Mouse (Mus musculus): ENCODE measurements around the gene Gm37240. TPM values are rescaled to one million over a fixed set of nuclear protein-coding genes. Genes with fewer than 3 reads are reported as not detected.
A peak's percentile ranks its signal among the peaks of the same experiment; 100 is the strongest.

Gene Gm37240
- polyA plus RNA-seq, 1 experiment from 2014 or later: 0.11 TPM

- Histone ChIP-seq H3K9me3 (ENCODE audit: control insufficient read depth, low read length) (peaks cover under 1% of the 10 kb centered on the region; the same call in 1 of the 2 replicates), H3K9ac (replicated peaks; ENCODE audit: low read length) (no peak overlapping the region), H3K4me1 (ENCODE audit: control insufficient read depth, insufficient read depth, low read length) (0 out of 2 replicates have a peak, but pooled peaks cover 3% of the 10 kb centered on the region), H3K4me2 (ENCODE audit: low read length) (no peak overlapping the region), H3K36me3 (ENCODE audit: control insufficient read depth, insufficient read depth, low read length) (no peaks in the 10 kb centered on the region), H3K27me3 (ENCODE audit: control insufficient read depth, insufficient read depth, low read length) (no peaks in the 10 kb centered on the region), H3K27ac (replicated peaks; ENCODE audit: low read depth, low read length) (no peak overlapping the region), H3K4me3 (replicated peaks; ENCODE audit: low read depth, low read length) (no peak overlapping the region)
- ATAC-seq (ENCODE audit: low FRiP score, low TSS enrichment): no peak
- DNase-seq: no peak
- WGBS: 80% methylated on average over 5 of the region's 5 CpGs
Measured at GRCm38 (mm10) chr3:84701964-84702363, 1185.4 kb downstream of the Gm37240 start.

GRCm38 (mm10) chr3:84701509-84701908 lies 1185.8 kb downstream of the Gm37240 start:
- DNase-seq (no peak), ATAC-seq (ENCODE audit: low FRiP score, low TSS enrichment) (no peak)
- Histone ChIP-seq H3K4me2 (ENCODE audit: low read length) (no peak overlapping the region), H3K36me3 (ENCODE audit: control insufficient read depth, insufficient read depth, low read length) (no peaks in the 10 kb centered on the region), H3K9me3 (ENCODE audit: control insufficient read depth, low read length) (no peaks in the 10 kb centered on the region), H3K4me3 (replicated peaks; ENCODE audit: low read depth, low read length) (no peak overlapping the region), H3K27me3 (ENCODE audit: control insufficient read depth, insufficient read depth, low read length) (no peaks in the 10 kb centered on the region), H3K27ac (replicated peaks; ENCODE audit: low read depth, low read length) (no peak overlapping the region), H3K9ac (replicated peaks; ENCODE audit: low read length) (no peak overlapping the region), H3K4me1 (ENCODE audit: control insufficient read depth, insufficient read depth, low read length) (peaks cover 5% of the 10 kb centered on the region; the same call in 1 of the 2 replicates)
- WGBS: 64% methylated on average over 2 of the region's 2 CpGs

DNA sequence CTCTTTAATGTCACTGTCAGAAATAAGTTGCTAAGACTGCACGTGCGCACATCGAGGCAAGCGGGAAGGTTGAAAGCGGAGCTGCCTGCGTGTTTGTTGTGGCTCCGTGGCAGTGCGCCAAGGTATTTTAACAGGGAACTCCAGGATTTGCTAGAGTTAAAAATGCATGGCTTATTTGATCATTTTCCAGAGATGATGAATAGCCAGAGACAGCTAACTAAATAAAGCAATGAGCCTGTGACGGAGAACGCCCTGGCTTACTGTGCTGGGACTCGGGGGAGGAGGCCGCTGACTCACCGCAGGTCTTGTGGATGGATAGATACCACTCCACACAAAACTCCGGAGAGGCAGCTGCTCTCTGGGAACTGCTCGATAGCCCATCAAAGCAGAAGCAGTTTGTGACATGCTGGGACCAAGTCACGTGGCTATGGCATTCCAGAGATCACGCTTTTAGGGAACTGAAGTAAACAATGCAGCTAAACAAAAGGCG lies 1190.8 kb downstream of the Gm37240 start:
- no peaks in the 10 kb centered on the region for H3K27me3 ChIP-seq (ENCODE audit: control insufficient read depth, insufficient read depth, low read length)
- no peak overlapping the region for H3K4me3 ChIP-seq (replicated peaks; ENCODE audit: low read depth, low read length)
- H3K9ac ChIP-seq (replicated peaks; ENCODE audit: low read length): no peak overlapping the region
- DNase-seq (peak; percentile 71), ATAC-seq (ENCODE audit: low FRiP score, low TSS enrichment) (no peak)
- peak overlapping the region; percentile 34 for H3K4me2 ChIP-seq (ENCODE audit: low read length)
- no peaks in the 10 kb centered on the region for H3K36me3 ChIP-seq (ENCODE audit: control insufficient read depth, insufficient read depth, low read length)
- WGBS: 35% methylated on average over 18 of the region's 18 CpGs
- H3K4me1 ChIP-seq (ENCODE audit: control insufficient read depth, insufficient read depth, low read length): peaks cover 7% of the 10 kb centered on the region; the same call in 1 of the 2 replicates
- H3K9me3 ChIP-seq (ENCODE audit: control insufficient read depth, low read length): no peaks in the 10 kb centered on the region
- no peak overlapping the region for H3K27ac ChIP-seq (replicated peaks; ENCODE audit: low read depth, low read length)

DNA sequence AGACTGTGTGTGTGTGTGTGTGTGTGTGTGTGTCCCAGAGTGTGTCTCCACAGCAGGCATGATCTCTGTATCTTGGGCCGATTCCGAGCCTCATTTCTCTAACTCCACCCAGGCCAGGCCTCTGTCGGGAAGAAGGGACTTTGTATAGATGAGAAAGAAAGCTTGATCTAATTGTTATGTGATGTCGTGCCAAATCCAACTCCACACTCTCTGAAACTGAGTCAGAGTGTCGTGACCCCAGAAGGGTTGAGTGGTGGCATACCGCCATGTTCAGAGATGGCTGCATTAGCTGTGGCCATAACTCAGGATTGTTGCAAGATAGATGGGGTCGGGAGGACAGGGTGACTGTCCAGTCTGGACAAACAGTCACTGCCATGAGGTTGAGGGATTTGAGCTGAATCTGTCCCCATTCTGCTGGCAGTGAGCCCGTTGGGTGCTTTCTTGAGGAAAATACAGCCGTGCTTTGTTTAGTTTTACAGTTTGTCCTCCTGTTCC lies 1191.4 kb downstream of the Gm37240 start:
- Histone ChIP-seq H3K4me2 (ENCODE audit: low read length) (peak overlapping the region; percentile 34; the same call in 1 of the 2 replicates), H3K27ac (replicated peaks; ENCODE audit: low read depth, low read length) (no peak overlapping the region), H3K4me1 (ENCODE audit: control insufficient read depth, insufficient read depth, low read length) (peaks cover 7% of the 10 kb centered on the region; the same call in 1 of the 2 replicates), H3K9ac (replicated peaks; ENCODE audit: low read length) (no peak overlapping the region), H3K27me3 (ENCODE audit: control insufficient read depth, insufficient read depth, low read length) (no peaks in the 10 kb centered on the region), H3K4me3 (replicated peaks; ENCODE audit: low read depth, low read length) (no peak overlapping the region), H3K36me3 (ENCODE audit: control insufficient read depth, insufficient read depth, low read length) (no peaks in the 10 kb centered on the region), H3K9me3 (ENCODE audit: control insufficient read depth, low read length) (no peaks in the 10 kb centered on the region)
- 76% methylated on average over 9 of the region's 9 CpGs for WGBS
- ATAC-seq (ENCODE audit: low FRiP score, low TSS enrichment) (no peak), DNase-seq (no peak)

DNA sequence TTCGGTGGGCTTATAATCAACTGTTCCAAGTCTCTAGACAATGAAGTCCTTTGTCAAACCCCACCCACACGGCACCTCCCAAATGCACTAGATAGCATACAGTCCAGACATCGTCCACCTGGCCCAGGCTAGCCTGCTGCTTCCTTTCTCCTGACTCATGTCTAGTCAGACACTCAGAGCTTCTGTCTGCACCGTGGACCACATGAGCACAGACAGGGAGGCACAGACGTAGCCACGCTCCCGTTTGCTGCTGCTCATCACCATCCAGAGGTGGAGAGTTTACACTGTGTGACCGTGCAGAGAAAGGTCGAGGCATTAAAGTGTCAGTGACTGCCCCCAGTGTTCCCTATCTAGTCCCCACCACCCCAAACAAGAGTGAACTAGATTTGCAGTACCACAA lies 1191.9 kb downstream of the Gm37240 start:
- H3K36me3 ChIP-seq (ENCODE audit: control insufficient read depth, insufficient read depth, low read length): no peaks in the 10 kb centered on the region
- H3K9me3 ChIP-seq (ENCODE audit: control insufficient read depth, low read length): no peaks in the 10 kb centered on the region
- WGBS: 76% methylated on average over 9 of the region's 9 CpGs
- no peak overlapping the region for H3K4me3 ChIP-seq (replicated peaks; ENCODE audit: low read depth, low read length)
- ATAC-seq (ENCODE audit: low FRiP score, low TSS enrichment) (no peak), DNase-seq (no peak)
- H3K4me1 ChIP-seq (ENCODE audit: control insufficient read depth, insufficient read depth, low read length): peaks cover 7% of the 10 kb centered on the region; the same call in 1 of the 2 replicates
- no peak overlapping the region for H3K27ac ChIP-seq (replicated peaks; ENCODE audit: low read depth, low read length)
- H3K9ac ChIP-seq (replicated peaks; ENCODE audit: low read length): no peak overlapping the region
- no peak overlapping the region for H3K4me2 ChIP-seq (ENCODE audit: low read length)
- no peaks in the 10 kb centered on the region for H3K27me3 ChIP-seq (ENCODE audit: control insufficient read depth, insufficient read depth, low read length)

- Histone ChIP-seq H3K9me3 (ENCODE audit: control insufficient read depth, low read length) (no peaks in the 10 kb centered on the region), H3K4me2 (ENCODE audit: low read length) (no peak overlapping the region), H3K4me1 (ENCODE audit: control insufficient read depth, insufficient read depth, low read length) (peaks cover 7% of the 10 kb centered on the region; the same call in 1 of the 2 replicates), H3K9ac (replicated peaks; ENCODE audit: low read length) (no peak overlapping the region), H3K36me3 (ENCODE audit: control insufficient read depth, insufficient read depth, low read length) (no peaks in the 10 kb centered on the region), H3K27ac (replicated peaks; ENCODE audit: low read depth, low read length) (no peak overlapping the region), H3K4me3 (replicated peaks; ENCODE audit: low read depth, low read length) (no peak overlapping the region), H3K27me3 (ENCODE audit: control insufficient read depth, insufficient read depth, low read length) (no peaks in the 10 kb centered on the region)
- no peak for ATAC-seq (ENCODE audit: low FRiP score, low TSS enrichment)
- 68% methylated on average over 10 of the region's 10 CpGs for WGBS
- DNase-seq: no peak
Measured at GRCm38 (mm10) chr3:84693886-84694285, 1193.4 kb downstream of the Gm37240 start.

DNA sequence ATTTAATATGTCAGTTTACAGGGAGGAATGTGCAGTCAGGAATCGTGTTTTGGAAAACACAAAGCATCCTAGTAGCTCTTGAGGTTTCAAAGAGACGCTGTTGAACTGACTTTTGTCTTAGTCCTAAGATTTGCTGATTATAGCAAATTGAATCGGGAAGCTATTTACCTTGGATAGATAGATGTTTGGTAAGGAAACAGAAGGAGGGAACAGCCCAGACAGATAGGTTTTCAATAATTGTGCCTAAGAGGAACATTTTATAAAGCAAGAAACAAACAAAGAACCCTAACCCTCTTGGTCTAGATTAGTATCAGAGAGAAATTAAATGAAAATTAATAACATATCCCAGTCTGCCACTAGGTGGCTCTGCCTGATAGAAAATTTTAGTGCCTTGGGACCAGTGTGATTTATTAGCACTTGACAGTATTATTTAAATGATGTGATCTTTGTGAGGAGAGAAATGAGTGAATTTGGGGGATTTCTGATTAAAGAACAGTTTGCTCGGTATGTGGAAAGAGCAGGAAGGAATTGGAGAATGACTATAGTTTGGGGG lies 1194.6 kb downstream of the Gm37240 start:
- WGBS: 66% methylated on average over 4 of the region's 4 CpGs
- DNase-seq: peak; percentile 88
- Histone ChIP-seq H3K27ac (replicated peaks; ENCODE audit: low read depth, low read length) (no peak overlapping the region), H3K9me3 (ENCODE audit: control insufficient read depth, low read length) (no peaks in the 10 kb centered on the region), H3K4me2 (ENCODE audit: low read length) (no peak overlapping the region), H3K4me3 (replicated peaks; ENCODE audit: low read depth, low read length) (no peak overlapping the region), H3K9ac (replicated peaks; ENCODE audit: low read length) (no peak overlapping the region), H3K4me1 (ENCODE audit: control insufficient read depth, insufficient read depth, low read length) (peaks cover 7% of the 10 kb centered on the region; the same call in 1 of the 2 replicates), H3K27me3 (ENCODE audit: control insufficient read depth, insufficient read depth, low read length) (no peaks in the 10 kb centered on the region), H3K36me3 (ENCODE audit: control insufficient read depth, insufficient read depth, low read length) (no peaks in the 10 kb centered on the region)
- ATAC-seq (ENCODE audit: low FRiP score, low TSS enrichment): no peak

DNA sequence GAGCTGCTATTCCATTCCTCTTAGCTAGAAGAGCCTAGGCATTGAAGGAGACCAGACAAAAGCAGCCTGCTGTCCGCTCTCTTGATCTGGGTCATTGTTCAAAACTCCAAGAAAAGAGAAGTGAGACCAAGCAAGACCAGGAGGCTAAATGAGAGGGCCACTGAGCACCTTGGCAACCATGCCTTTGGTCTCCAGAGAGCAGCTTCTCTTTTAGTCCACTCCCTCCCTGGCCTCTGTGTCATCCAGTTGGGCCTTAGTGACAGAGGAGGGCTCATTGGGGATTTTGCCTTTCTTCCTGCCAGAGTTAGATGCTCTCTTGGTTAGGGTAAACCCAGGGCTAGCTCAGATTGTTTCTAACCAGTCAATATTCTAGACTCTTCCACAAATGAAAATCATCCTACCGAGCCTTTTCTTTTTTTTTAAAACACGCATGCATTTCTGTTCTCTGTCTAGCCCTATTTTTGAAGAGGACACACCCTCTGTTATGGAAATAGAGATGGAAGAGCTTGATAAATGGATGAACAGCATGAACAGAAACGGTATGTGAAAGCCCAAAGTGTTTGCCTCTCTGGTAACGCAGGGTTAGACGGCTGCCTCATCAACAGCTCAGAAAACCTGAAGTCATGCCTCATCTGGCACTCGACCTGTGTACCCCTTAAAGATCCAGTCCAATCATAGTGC lies 1197.1 kb downstream of the Gm37240 start:
- Histone ChIP-seq H3K4me3 (replicated peaks; ENCODE audit: low read depth, low read length) (no peak overlapping the region), H3K36me3 (ENCODE audit: control insufficient read depth, insufficient read depth, low read length) (no peaks in the 10 kb centered on the region), H3K27ac (replicated peaks; ENCODE audit: low read depth, low read length) (no peak overlapping the region), H3K9ac (replicated peaks; ENCODE audit: low read length) (no peak overlapping the region), H3K27me3 (ENCODE audit: control insufficient read depth, insufficient read depth, low read length) (no peaks in the 10 kb centered on the region), H3K4me1 (ENCODE audit: control insufficient read depth, insufficient read depth, low read length) (no peaks in the 10 kb centered on the region), H3K9me3 (ENCODE audit: control insufficient read depth, low read length) (no peaks in the 10 kb centered on the region), H3K4me2 (ENCODE audit: low read length) (no peak overlapping the region)
- ATAC-seq (ENCODE audit: low FRiP score, low TSS enrichment): no peak
- DNase-seq: no peak
- WGBS: 52% methylated on average over 7 of the region's 7 CpGs

Data from midbrain, embryonic 14.5 days (tissue).